Mouse (Mus musculus) forebrain, embryonic 12.5 days (tissue): Measurements from ENCODE around the gene Olfr1373. TPM values are rescaled to one million over a fixed set of nuclear protein-coding genes. Genes with fewer than 3 reads are reported as not detected.
"Not testable (repeated sequence)": the region's sequence is repeated elsewhere in the genome, so short reads cannot be mapped to it uniquely, and the experiment has no call there.

Experiments
- ATAC-seq: fragments of 200-750 bp; cut with Nextera tagmentation; 2 replicates; pipeline ENCODE4 v1.8.0; 2017; ENCODE audit warnings: moderate TSS enrichment; ENCODE audit not compliant: low FRiP score
- H3K27ac ChIP-seq: fragments of 300-500 bp; sonication (generic); 2 replicates; pipeline ENCODE4 v1.5.1; 2016; ENCODE audit warnings: mild to moderate bottlenecking
- H3K27me3 ChIP-seq: fragments of 300-500 bp; sonication (generic); 2 replicates; pipeline ENCODE4 v1.6.1; 2016; ENCODE audit warnings: mild to moderate bottlenecking
- H3K36me3 ChIP-seq: fragments of 300-500 bp; sonication (generic); replicated peaks from 2 replicates; pipeline ENCODE4 v1.6.1; 2016; ENCODE audit warnings: mild to moderate bottlenecking
- H3K4me1 ChIP-seq: fragments of 300-500 bp; sonication (generic); 2 replicates; pipeline ENCODE4 v1.6.1; 2016
- H3K4me2 ChIP-seq: fragments of 300-500 bp; sonication (generic); 2 replicates; pipeline ENCODE4 v1.6.1; 2016; ENCODE audit warnings: mild to moderate bottlenecking, moderate library complexity
- H3K4me3 ChIP-seq: fragments of 300-500 bp; sonication (generic); replicated peaks from 2 replicates; pipeline ENCODE4 v1.5.1; 2016; ENCODE audit warnings: mild to moderate bottlenecking
- H3K9ac ChIP-seq: fragments of 300-500 bp; sonication (generic); 2 replicates; pipeline ENCODE4 v1.6.1; 2016; ENCODE audit warnings: mild to moderate bottlenecking
- H3K9me3 ChIP-seq: fragments of 300-500 bp; sonication (generic); 2 replicates; pipeline ENCODE4 v1.6.1; 2016
- WGBS: fragments of 180-500 bp; shearing (Covaris S2); methylation state at CpG from one replicate; pipeline ENCODE4 v1.1.7; 2016; 5-methylcytosine and 5-hydroxymethylcytosine counted together
- polyA plus RNA-seq: library from polyadenylated mRNA; unstranded; fragments of >200 nt; fragmentation: Nextera tagmentation; extraction: Ambion mirVana; gene quantifications from 2 replicates; pipeline ENCODE4 v1.2.1, GENCODE M21; 2016

Gene Olfr1373
- polyA plus RNA-seq, 1 experiment from 2014 or later, result not detected

DNA sequence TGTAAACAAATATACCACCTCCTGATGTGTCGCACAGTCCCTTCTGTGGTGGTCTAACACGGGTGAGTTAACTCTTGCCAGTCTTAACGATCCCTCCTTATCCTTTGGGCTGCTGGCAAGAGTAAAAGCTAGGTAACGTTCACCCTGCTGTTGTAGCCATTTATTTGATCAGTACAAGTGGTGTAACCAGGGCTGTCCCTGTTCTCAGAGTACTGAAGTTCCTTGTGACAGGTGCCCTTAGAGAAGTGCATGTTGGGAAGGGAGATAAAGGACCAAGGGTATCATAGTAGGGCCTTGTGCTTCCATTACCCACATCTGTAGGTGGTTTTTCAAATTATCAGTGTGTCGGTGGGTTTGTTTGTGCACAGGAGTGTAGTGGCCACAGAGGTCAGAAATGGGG is 17.6 kb downstream of the Olfr1373 start:
- Histone ChIP-seq H3K4me3 (no peak overlapping the region), H3K4me1 (no peaks in the 10 kb centered on the region; the same call in none of the 2 replicates), H3K27me3 (no peaks in the 10 kb centered on the region), H3K9me3 (no peaks in the 10 kb centered on the region), H3K9ac (no peak overlapping the region), H3K36me3 (peaks cover 37% of the 10 kb centered on the region), H3K27ac (no peak overlapping the region), H3K4me2 (no peak overlapping the region)
- WGBS, result 72% methylated on average over 5 of the region's 5 CpGs
- no peak for ATAC-seq

DNA sequence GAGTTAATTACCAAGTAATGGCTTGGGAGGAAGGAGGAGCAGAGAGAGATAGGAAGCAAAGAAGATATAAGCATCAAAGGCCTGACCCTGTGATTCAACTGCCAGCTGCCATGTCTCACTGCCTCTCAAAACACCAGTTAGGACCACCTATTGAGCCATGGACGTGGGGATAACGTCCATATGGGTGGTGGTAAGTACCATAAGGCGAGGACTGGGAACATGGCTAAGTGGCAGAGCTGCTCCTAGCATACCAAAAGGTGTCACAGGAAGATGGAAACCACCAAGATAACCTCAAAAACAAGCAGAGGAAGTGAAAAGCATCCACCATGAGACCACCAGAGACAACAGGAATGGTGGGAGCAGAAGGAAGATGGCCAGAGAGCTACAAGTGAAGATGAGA is 18.2 kb downstream of the Olfr1373 start:
- ATAC-seq, result no peak

DNA sequence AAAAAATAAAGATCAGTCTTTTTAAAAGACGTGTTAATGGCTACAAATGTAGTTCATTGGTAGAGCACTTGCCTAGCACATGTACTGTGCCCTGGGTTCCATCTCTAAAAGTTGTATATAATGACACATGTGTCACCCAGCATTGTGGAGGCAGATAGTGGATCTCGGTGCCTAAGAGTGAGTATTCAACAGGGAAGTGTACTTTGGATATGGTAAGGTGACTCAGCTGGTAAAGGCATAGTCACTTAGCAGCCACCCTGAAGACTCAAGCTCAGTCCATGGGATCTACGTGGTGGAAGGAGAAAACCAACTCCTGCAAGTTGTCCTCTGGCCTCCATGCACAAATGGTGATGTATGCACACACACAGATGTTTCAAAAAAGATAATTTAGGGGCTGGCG is 20.9 kb downstream of the Olfr1373 start:
- Histone ChIP-seq H3K9ac (no peak overlapping the region), H3K4me3 (no peak overlapping the region), H3K9me3 (0 out of 2 replicates have a peak, but pooled peaks cover 2% of the 10 kb centered on the region), H3K36me3 (peaks cover 68% of the 10 kb centered on the region), H3K27me3 (no peaks in the 10 kb centered on the region), H3K4me1 (no peaks in the 10 kb centered on the region; the same call in none of the 2 replicates), H3K4me2 (no peak overlapping the region), H3K27ac (no peak overlapping the region)
- WGBS, result 94% methylated on average over 4 of the region's 4 CpGs
- ATAC-seq, result no peak

More for the DNA sequence above, 18.2 kb downstream of the Olfr1373 start:
- Histone ChIP-seq H3K4me1 (no peaks in the 10 kb centered on the region; the same call in none of the 2 replicates), H3K36me3 (peaks cover 43% of the 10 kb centered on the region), H3K27ac (no peak overlapping the region), H3K4me3 (no peak overlapping the region), H3K4me2 (no peak overlapping the region), H3K27me3 (no peaks in the 10 kb centered on the region), H3K9me3 (no peaks in the 10 kb centered on the region), H3K9ac (no peak overlapping the region)
- 83% methylated on average over 3 of the region's 3 CpGs for WGBS

DNA sequence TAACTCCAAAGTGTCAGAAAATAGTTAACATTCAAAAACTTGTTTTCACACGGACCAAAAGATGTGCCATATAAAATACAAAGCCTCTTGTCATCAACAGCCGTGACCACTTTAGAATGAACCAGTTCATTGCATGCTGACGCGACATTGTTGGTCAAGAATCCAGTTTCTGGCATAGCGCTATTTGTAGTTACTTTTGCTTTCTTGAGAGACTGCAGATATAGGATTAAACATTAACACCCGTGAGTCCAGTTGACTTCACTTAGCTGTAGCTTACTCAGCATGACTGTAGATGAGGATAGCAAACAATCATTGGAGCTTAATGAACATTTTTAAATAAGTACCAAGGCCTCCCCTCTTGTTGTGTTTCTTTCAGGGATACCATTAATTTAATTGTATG is 23.3 kb downstream of the Olfr1373 start:
- Histone ChIP-seq H3K4me3 (no peak overlapping the region), H3K4me1 (no peaks in the 10 kb centered on the region), H3K9me3 (0 out of 2 replicates have a peak, but pooled peaks cover 2% of the 10 kb centered on the region), H3K36me3 (peaks cover 85% of the 10 kb centered on the region), H3K27me3 (no peaks in the 10 kb centered on the region), H3K9ac (no peak overlapping the region), H3K27ac (no peak overlapping the region), H3K4me2 (no peak overlapping the region)
- WGBS, result 95% methylated on average over 6 of the region's 6 CpGs
- ATAC-seq, result no peak

DNA sequence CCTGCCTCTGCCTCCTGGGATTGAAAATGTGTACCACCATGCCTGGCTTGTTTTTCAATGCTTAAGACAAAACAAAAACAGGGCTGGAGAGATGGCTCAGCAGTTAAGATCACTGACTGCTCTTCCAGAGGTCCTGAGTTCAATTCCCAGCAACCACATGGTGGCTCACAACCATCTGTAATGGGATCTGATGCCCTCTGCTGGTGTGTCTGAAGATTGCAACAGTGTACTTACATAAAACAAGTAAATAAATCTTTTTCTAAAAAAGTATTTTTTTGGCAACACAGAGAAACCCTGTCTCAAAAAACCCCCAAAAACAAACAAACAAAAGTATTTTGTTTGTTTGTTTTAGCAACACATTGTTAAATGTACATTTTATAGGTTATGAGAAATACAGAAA is 24.9 kb downstream of the Olfr1373 start:
- H3K4me3 ChIP-seq, H3K4me1 ChIP-seq, H3K27ac ChIP-seq, H3K9ac ChIP-seq, H3K4me2 ChIP-seq, H3K27me3 ChIP-seq, ATAC-seq, H3K9me3 ChIP-seq: not testable (repeated sequence)
- H3K36me3 ChIP-seq, result peaks cover 90% of the 10 kb centered on the region

DNA sequence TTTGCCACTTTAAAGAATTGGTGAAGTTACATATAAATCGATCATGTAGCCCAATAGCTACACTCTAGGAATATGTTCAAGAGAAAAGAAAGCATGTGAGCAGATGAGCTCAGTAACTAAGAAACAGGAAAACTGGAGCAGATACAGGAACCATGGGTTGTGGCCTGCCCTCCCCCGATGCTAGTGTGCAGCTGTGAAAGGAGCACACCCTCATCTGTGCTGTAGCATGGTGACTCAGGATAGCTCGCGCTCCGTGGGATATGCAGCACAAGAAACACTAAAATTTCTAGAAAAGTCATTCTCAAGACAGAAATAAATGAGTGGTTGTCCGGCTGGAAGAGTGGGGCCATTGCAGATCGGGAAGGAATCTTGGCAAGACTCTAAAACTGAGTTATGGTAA is 28.2 kb downstream of the Olfr1373 start:
- no peak overlapping the region for H3K4me3 ChIP-seq
- no peaks in the 10 kb centered on the region for H3K4me1 ChIP-seq
- H3K9me3 ChIP-seq, result 0 out of 2 replicates have a peak, but pooled peaks cover 2% of the 10 kb centered on the region
- H3K4me2 ChIP-seq, result no peak overlapping the region
- H3K27me3 ChIP-seq, result no peaks in the 10 kb centered on the region
- ATAC-seq, result no peak
- 94% methylated on average over 7 of the region's 7 CpGs for WGBS
- peaks cover 77% of the 10 kb centered on the region for H3K36me3 ChIP-seq
- no peak overlapping the region for H3K9ac ChIP-seq
- H3K27ac ChIP-seq, result no peak overlapping the region

DNA sequence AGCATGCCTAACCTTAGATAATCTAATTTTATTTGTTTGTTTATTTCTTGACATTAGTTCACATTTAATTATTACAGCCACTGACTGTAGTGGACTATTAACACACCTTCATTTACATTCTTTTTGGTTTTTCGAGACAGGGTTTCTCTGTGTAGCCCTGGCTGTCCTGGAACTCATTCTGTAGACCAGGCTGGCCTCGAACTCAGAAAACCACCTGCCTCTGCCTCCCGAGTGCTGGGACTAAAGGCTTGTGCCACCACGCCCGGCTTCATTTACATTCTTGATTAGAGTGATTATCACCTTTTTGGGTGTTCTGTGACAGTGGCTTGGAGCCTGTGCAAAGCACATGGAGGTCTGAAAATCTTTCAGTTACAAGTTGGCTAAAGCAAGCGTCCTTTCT is 29.2 kb downstream of the Olfr1373 start:
- H3K36me3 ChIP-seq, result peaks cover 66% of the 10 kb centered on the region
- H3K27ac ChIP-seq, H3K4me2 ChIP-seq, H3K27me3 ChIP-seq, H3K4me1 ChIP-seq, H3K9me3 ChIP-seq, H3K4me3 ChIP-seq, H3K9ac ChIP-seq, ATAC-seq: not testable (repeated sequence)
- WGBS, result 91% methylated on average over 6 of the region's 6 CpGs

DNA sequence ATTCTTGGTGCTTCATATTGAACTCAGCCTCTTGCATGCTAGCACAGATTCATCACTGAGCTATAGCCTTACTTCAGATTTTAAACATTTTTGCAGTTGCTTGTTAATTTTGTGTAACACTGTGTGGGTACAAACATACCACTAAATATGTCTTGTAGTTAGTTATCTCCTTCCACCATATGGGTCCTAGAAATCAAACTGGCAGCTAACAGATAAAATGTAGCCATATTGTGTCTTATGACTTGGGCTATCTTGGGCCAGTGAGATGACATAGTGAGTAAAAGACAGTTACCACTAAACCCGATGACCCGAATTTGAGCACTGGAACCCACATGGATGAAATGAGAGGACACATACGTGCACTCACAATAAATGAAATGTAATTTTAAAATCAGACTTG is 29.8 kb downstream of the Olfr1373 start:
- ATAC-seq, result no peak
- no peak overlapping the region for H3K27ac ChIP-seq
- H3K4me1 ChIP-seq, result peaks cover 9% of the 10 kb centered on the region

DNA sequence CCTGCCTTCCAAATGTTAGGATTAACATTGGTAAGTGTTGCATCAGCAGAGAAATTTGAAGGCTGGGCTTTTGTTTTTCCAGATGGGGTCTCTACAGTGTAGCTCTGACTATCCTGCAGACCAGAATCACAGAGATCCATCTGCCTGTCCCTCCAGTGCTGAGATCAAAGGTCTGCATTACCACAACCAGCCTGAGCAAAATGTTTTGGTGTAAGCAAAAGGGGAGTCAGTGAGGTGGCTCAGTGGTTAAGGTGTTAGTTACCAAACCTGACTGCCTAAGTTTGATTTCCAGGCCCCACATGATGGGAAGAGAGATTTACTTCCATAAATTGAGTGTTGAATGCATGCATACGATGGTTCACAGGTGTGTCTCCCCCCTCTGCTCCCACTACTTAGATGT is 35.9 kb downstream of the Olfr1373 start:
- Histone ChIP-seq H3K4me2 (no peak overlapping the region), H3K27me3 (no peaks in the 10 kb centered on the region), H3K36me3 (peaks cover 8% of the 10 kb centered on the region), H3K9me3 (no peaks in the 10 kb centered on the region), H3K4me1 (peaks cover 11% of the 10 kb centered on the region), H3K4me3 (no peak overlapping the region), H3K27ac (no peak overlapping the region), H3K9ac (no peak overlapping the region)
- 91% methylated on average over 1 of the region's 1 CpGs for WGBS
- ATAC-seq, result no peak

More for the DNA sequence above, 29.8 kb downstream of the Olfr1373 start:
- Histone ChIP-seq H3K4me3 (no peak overlapping the region), H3K4me2 (no peak overlapping the region), H3K9me3 (0 out of 2 replicates have a peak, but pooled peaks cover 2% of the 10 kb centered on the region), H3K27me3 (no peaks in the 10 kb centered on the region), H3K9ac (no peak overlapping the region), H3K36me3 (peaks cover 62% of the 10 kb centered on the region)
- 92% methylated on average over 3 of the region's 3 CpGs for WGBS

DNA sequence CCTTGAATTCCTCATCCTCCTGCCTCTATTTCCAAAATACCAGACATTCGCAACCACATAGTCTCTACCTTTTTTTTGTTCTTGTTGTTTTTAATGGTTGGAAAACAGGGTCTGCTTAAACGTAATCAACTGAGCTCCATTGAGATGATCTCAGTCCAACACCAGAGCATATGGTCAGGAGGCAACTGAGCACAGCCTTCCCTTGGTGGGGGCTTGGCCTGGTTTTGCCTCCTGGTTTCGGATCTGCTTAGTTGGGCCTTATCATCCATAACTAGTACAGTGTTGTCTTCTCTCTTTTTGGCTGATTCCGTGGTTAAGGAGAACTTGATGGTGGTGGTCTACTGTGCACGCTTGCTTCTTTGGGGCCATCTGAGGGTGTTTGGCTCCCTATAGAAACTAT is 36.5 kb downstream of the Olfr1373 start:
- 94% methylated on average over 5 of the region's 5 CpGs for WGBS
- H3K27ac ChIP-seq, result no peak overlapping the region
- 0 out of 2 replicates have a peak, but pooled peaks cover 5% of the 10 kb centered on the region for H3K36me3 ChIP-seq
- ATAC-seq, result no peak
- H3K4me3 ChIP-seq, result no peak overlapping the region
- H3K4me2 ChIP-seq, result no peak overlapping the region
- no peak overlapping the region for H3K9ac ChIP-seq
- H3K9me3 ChIP-seq, result no peaks in the 10 kb centered on the region
- no peaks in the 10 kb centered on the region for H3K27me3 ChIP-seq
- peaks cover 11% of the 10 kb centered on the region for H3K4me1 ChIP-seq

DNA sequence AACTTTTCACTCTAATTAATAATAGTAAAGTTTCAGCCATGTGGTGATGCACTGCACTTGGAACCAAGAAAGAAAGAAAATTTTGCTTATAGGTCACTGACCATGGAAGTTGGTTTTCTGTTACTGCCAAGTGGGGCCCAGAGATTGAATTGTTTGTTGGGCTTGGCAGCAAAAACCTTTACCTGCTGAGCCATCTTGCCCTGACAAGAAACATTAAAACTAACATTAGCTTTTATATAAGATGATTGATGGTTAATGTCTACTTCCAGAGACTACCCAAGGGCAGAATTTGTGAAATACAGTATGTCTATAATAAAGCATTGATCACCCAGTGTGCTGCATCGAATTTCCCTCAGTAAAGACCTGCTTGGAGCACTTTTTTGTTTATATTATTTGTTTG is 38.9 kb downstream of the Olfr1373 start:
- H3K36me3 ChIP-seq, result no peaks in the 10 kb centered on the region
- H3K9ac ChIP-seq, result no peak overlapping the region
- no peak for ATAC-seq
- H3K9me3 ChIP-seq, result no peaks in the 10 kb centered on the region
- 94% methylated on average over 1 of the region's 1 CpGs for WGBS
- H3K4me2 ChIP-seq, result no peak overlapping the region
- no peaks in the 10 kb centered on the region for H3K27me3 ChIP-seq
- no peak overlapping the region for H3K27ac ChIP-seq
- no peak overlapping the region for H3K4me3 ChIP-seq
- H3K4me1 ChIP-seq, result peaks cover 16% of the 10 kb centered on the region

DNA sequence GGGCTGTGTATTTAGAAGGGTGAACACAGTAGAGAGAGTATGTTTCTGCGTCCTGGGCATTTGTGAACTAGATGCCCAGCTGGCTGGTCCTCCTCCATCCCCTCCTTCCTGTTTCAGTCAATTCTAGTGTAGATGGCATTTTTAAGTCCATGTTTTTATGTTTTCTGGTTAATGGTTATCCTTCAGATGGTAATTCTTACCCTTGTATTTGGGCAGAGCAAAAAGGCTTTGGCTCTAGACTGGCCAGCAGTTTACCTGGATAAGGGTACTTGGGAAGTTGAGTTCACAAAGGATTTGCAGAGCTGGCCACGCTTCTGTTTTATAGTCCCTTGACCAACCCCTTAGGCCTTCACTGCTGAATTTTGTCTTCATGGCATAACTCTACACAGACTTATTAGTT is 39.3 kb downstream of the Olfr1373 start:
- 98% methylated on average over 2 of the region's 2 CpGs for WGBS
- Histone ChIP-seq H3K4me3 (no peak overlapping the region), H3K27me3 (no peaks in the 10 kb centered on the region)

DNA sequence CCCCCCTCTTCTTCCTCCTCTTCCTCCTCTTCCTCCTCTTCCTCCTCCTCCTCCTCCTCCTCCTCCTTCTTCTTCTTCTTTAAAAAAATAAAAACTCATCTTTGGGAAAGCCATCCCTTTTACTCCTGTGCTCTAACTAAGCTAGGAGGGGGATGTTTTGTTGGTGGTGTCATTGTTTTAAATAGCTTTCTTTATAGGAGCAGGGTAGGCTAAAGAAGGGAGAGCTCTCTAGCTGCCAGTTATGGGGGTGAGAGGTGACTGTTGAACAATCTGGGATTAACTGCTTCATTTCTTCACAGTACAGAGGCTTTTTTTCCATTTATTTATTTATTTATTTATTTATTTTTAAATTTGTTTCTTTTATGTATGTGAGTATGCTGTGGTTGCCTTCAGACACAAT is 39.8 kb downstream of the Olfr1373 start:
- Histone ChIP-seq H3K9ac (no peak overlapping the region), H3K9me3 (no peaks in the 10 kb centered on the region), H3K36me3 (no peaks in the 10 kb centered on the region), H3K4me2 (no peak overlapping the region), H3K4me1 (peaks cover 18% of the 10 kb centered on the region), H3K4me3 (no peak overlapping the region), H3K27me3 (no peaks in the 10 kb centered on the region), H3K27ac (no peak overlapping the region)
- no peak for ATAC-seq

More for the DNA sequence above, 39.3 kb downstream of the Olfr1373 start:
- Histone ChIP-seq H3K4me2 (no peak overlapping the region), H3K9ac (no peak overlapping the region), H3K9me3 (no peaks in the 10 kb centered on the region), H3K36me3 (no peaks in the 10 kb centered on the region), H3K27ac (no peak overlapping the region), H3K4me1 (peaks cover 16% of the 10 kb centered on the region)
- ATAC-seq, result no peak
